Mouse (Mus musculus) liver, postnatal 0 days (tissue): ENCODE data around the gene Ncln. TPM values are rescaled to one million over a fixed set of nuclear protein-coding genes. Genes with fewer than 3 reads are reported as not detected.

Experiments used
- ATAC-seq: fragments of 200-750 bp; cut with Nextera tagmentation; 2 replicates; pipeline ENCODE4 v1.8.0; 2017; ENCODE audit warnings: mild to moderate bottlenecking, moderate library complexity
- DNase-seq: peaks from one replicate; pipeline ENCODE4 v3.0.0-alpha.2; 2016
- H3K27ac ChIP-seq: fragments of 300-500 bp; sonication (generic); 2 replicates; pipeline ENCODE4 v1.5.1; 2014; ENCODE audit warnings: antibody characterized with exemption, moderate library complexity, mild to moderate bottlenecking, low read depth
- H3K27me3 ChIP-seq: fragments of 300-500 bp; sonication (generic); 2 replicates; pipeline ENCODE4 v1.6.1; 2014; ENCODE audit warnings: low read length, control low read depth, mixed read lengths; ENCODE audit not compliant: insufficient read depth
- H3K36me3 ChIP-seq: fragments of 300-500 bp; sonication (generic); replicated peaks from 2 replicates; pipeline ENCODE4 v1.6.1; 2014; ENCODE audit warnings: mild to moderate bottlenecking, control low read depth, low read length, moderate library complexity, mixed read lengths; ENCODE audit not compliant: insufficient read depth
- H3K4me1 ChIP-seq: fragments of 300-500 bp; sonication (generic); 2 replicates; pipeline ENCODE4 v1.6.1; 2014; ENCODE audit warnings: antibody characterized with exemption, mild to moderate bottlenecking, control low read depth; ENCODE audit not compliant: insufficient read depth
- H3K4me2 ChIP-seq: fragments of 300-500 bp; sonication (generic); 2 replicates; pipeline ENCODE4 v1.6.1; 2014; ENCODE audit warnings: low read depth, mild to moderate bottlenecking, low read length, moderate library complexity, mixed read lengths
- H3K4me3 ChIP-seq: fragments of 300-500 bp; sonication (generic); 2 replicates; pipeline ENCODE4 v1.5.1; 2014; ENCODE audit warnings: low read depth, low read length
- H3K9ac ChIP-seq: fragments of 300-500 bp; sonication (generic); replicated peaks from 2 replicates; pipeline ENCODE4 v1.6.1; 2014; ENCODE audit warnings: mild to moderate bottlenecking, moderate library complexity
- H3K9me3 ChIP-seq: fragments of 300-500 bp; sonication (generic); 2 replicates; pipeline ENCODE4 v1.6.1; 2016; ENCODE audit warnings: mild to moderate bottlenecking, control low read depth, low read length, mixed read lengths
- CTCF ChIP-seq: sonication (generic); IDR thresholded peaks from 2 replicates; pipeline ENCODE4 v1.5.1; 2016; ENCODE audit warnings: antibody characterized with exemption, low read depth
- EP300 ChIP-seq: IDR thresholded peaks from 2 replicates; pipeline ENCODE4 v1.6.1; 2016; ENCODE audit warnings: antibody characterized with exemption, low read depth, mild to moderate bottlenecking
- WGBS: fragments of 180-500 bp; shearing (Covaris S2); extraction: QIAGEN DNeasy Blood & Tissue Kit; methylation state at CpG from one replicate; pipeline ENCODE4 v1.1.7; 2014; ENCODE audit not compliant: insufficient replicate concordance; 5-methylcytosine and 5-hydroxymethylcytosine counted together
- polyA plus RNA-seq: library from polyadenylated mRNA; unstranded; fragments of >200 nt; fragmentation: Nextera tagmentation; extraction: Ambion mirVana; gene quantifications from 2 replicates; pipeline ENCODE4 v1.2.1, GENCODE M21; 2015

Gene Ncln
- polyA plus RNA-seq, 1 experiment from 2014 or later = 30.6 TPM

GRCm38 (mm10) chr10:81488081-81488480, 8.1 kb downstream of the Ncln start:
- no peak for TF ChIP-seq EP300
- TF ChIP-seq CTCF = no peak
- no peak overlapping the region for H3K9ac ChIP-seq
- DNase-seq (no peak), ATAC-seq (no peak)
- H3K4me3 ChIP-seq = no peak overlapping the region
- H3K36me3 ChIP-seq = peaks cover 67% of the 10 kb centered on the region
- no peak overlapping the region for H3K4me2 ChIP-seq
- no peak overlapping the region for H3K27ac ChIP-seq
- no peaks in the 10 kb centered on the region for H3K27me3 ChIP-seq
- H3K4me1 ChIP-seq = no peaks in the 10 kb centered on the region; the same call in 1 of the 2 replicates
- no peaks in the 10 kb centered on the region for H3K9me3 ChIP-seq
- 88% methylated on average over 11 of the region's 11 CpGs for WGBS

DNA sequence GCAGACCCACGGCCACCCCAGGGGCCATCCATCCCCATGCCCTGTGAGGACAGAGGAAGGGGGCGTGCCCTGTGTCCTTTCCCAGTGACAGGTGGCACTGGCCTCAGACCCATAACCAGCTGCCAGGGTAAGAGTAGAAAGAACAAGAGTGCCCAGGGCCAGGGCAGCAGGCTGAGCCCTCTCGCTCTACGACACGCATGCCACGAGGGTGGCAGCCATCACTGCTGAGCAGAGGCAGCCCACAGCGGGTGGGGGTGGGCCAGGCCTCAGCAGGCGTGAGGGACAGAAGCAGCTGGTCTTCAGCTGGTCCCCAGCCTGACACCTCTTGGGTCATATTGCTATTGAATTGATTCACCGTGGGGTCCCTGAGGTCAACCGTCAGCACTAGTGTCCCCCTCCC, 9.7 kb downstream of the Ncln start:
- H3K9ac ChIP-seq = no peak overlapping the region
- peaks cover 7% of the 10 kb centered on the region for H3K4me1 ChIP-seq
- peaks cover 13% of the 10 kb centered on the region for H3K27me3 ChIP-seq
- 87% methylated on average over 10 of the region's 10 CpGs for WGBS
- TF ChIP-seq EP300 (no peak), CTCF (no peak)
- no peak overlapping the region for H3K27ac ChIP-seq
- ATAC-seq (no peak), DNase-seq (no peak)
- H3K36me3 ChIP-seq = peaks cover 51% of the 10 kb centered on the region
- H3K4me2 ChIP-seq = no peak overlapping the region
- H3K4me3 ChIP-seq = no peak overlapping the region
- H3K9me3 ChIP-seq = no peaks in the 10 kb centered on the region

- peaks cover 22% of the 10 kb centered on the region for H3K27me3 ChIP-seq
- no peak overlapping the region for H3K4me3 ChIP-seq
- 54% methylated on average over 7 of the region's 7 CpGs for WGBS
- ATAC-seq (no peak), DNase-seq (no peak)
- no peak overlapping the region for H3K9ac ChIP-seq
- H3K36me3 ChIP-seq = peaks cover 42% of the 10 kb centered on the region
- no peak overlapping the region for H3K27ac ChIP-seq
- no peaks in the 10 kb centered on the region for H3K9me3 ChIP-seq
- TF ChIP-seq EP300 = no peak
- TF ChIP-seq CTCF = no peak
- peaks cover 7% of the 10 kb centered on the region for H3K4me1 ChIP-seq
- no peak overlapping the region for H3K4me2 ChIP-seq
These were observed 10.6 kb downstream of the Ncln start for GRCm38 (mm10) chr10:81485479-81486018.

DNA sequence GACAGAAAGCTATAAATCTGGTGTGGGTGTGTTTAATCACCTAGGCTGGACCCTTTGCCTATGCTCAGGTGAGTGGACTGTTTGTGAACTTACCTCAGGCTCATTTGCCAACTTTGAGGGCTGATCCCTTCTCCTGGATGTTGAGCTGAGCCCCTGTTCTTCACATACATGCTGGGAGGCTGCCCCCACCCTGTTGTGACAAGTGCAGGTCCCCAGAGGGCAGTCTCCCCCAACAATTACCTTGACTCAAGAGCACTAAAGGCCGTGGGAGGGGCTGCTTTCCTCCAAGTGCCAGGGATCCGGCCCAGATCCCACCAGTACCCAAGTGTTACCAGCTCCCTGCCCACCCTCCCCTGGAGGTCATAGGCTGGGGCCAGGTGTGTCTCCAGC, 11.1 kb downstream of the Ncln start:
- DNase-seq (no peak), ATAC-seq (no peak)
- H3K4me1 ChIP-seq = peaks cover 7% of the 10 kb centered on the region
- no peak overlapping the region for H3K27ac ChIP-seq
- TF ChIP-seq CTCF (peak; percentile 51), EP300 (no peak)
- H3K4me3 ChIP-seq = no peak overlapping the region
- H3K4me2 ChIP-seq = no peak overlapping the region
- H3K36me3 ChIP-seq = peaks cover 37% of the 10 kb centered on the region
- H3K9me3 ChIP-seq = no peaks in the 10 kb centered on the region
- peaks cover 25% of the 10 kb centered on the region for H3K27me3 ChIP-seq
- H3K9ac ChIP-seq = no peak overlapping the region
- 15% methylated on average over 2 of the region's 2 CpGs for WGBS

- Histone ChIP-seq H3K9ac (no peak overlapping the region), H3K4me1 (peaks cover 7% of the 10 kb centered on the region), H3K27ac (no peak overlapping the region), H3K4me3 (no peak overlapping the region), H3K4me2 (no peak overlapping the region), H3K9me3 (no peaks in the 10 kb centered on the region), H3K36me3 (peaks cover 32% of the 10 kb centered on the region), H3K27me3 (peaks cover 25% of the 10 kb centered on the region)
- no peak for ATAC-seq
- 59% methylated on average over 6 of the region's 6 CpGs for WGBS
- TF ChIP-seq CTCF (no peak), EP300 (no peak)
- DNase-seq = no peak
These were observed 11.6 kb downstream of the Ncln start for GRCm38 (mm10) chr10:81484441-81485059.

- Histone ChIP-seq H3K9me3 (no peaks in the 10 kb centered on the region), H3K36me3 (peaks cover 26% of the 10 kb centered on the region), H3K4me3 (no peak overlapping the region), H3K27ac (no peak overlapping the region), H3K27me3 (peaks cover 25% of the 10 kb centered on the region), H3K9ac (no peak overlapping the region), H3K4me1 (peaks cover 7% of the 10 kb centered on the region), H3K4me2 (no peak overlapping the region)
- ATAC-seq (0 out of 2 replicates have a peak, but pooled peaks have one; percentile 33), DNase-seq (peak; percentile 60)
- TF ChIP-seq EP300 (no peak), CTCF (peak; percentile 70)
- WGBS = 14% methylated on average over 9 of the region's 9 CpGs
These were observed 12.2 kb downstream of the Ncln start for GRCm38 (mm10) chr10:81483983-81484382.
